Mouse (Mus musculus) ES-E14 (cell line): Measurements from ENCODE around the gene Grid2ip. TPM values are rescaled to one million over a fixed set of nuclear protein-coding genes. Genes with fewer than 3 reads are reported as not detected.
"Not testable (repeated sequence)": the region's sequence is repeated elsewhere in the genome, so short reads cannot be mapped to it uniquely, and the experiment has no call there.

Source experiments
- DNase-seq: peaks from one replicate; pipeline ENCODE4 v3.0.0-alpha.2; 2013; ENCODE audit warnings: low read depth, low spot score
- H3K27ac ChIP-seq: 2 replicates; pipeline ENCODE4 v1.5.1; 2012; ENCODE audit warnings: low read depth, mild to moderate bottlenecking, low read length, moderate library complexity, mixed read lengths; ENCODE audit not compliant: poor library complexity, insufficient read depth, severe bottlenecking
- H3K36me3 ChIP-seq: 2 replicates; pipeline ENCODE4 v1.6.1; 2012; ENCODE audit warnings: mild to moderate bottlenecking, low read length, moderate library complexity, mixed read lengths; ENCODE audit not compliant: control insufficient read depth, poor library complexity, insufficient read depth, severe bottlenecking
- H3K4me1 ChIP-seq, 2 experiments: fragments of 150-350 bp in 1 of 2; sonication (generic) in 1 of 2; 2 replicates each; pipeline ENCODE4 v1.6.1; 2012; ENCODE audit warnings: low read length in 2 of 2, mild to moderate bottlenecking in 1 of 2, mixed read lengths in 1 of 2; ENCODE audit not compliant: control insufficient read depth in 2 of 2, insufficient read depth in 2 of 2, poor library complexity in 1 of 2
- H3K4me3 ChIP-seq, 2 experiments: fragments of 150-350 bp in 1 of 2; sonication (generic) in 1 of 2; 2 replicates each; pipeline ENCODE4 v1.5.1; 2012; ENCODE audit warnings: low read length in 2 of 2, low read depth in 1 of 2, mild to moderate bottlenecking in 1 of 2, mixed read lengths in 1 of 2; ENCODE audit not compliant: insufficient read depth in 1 of 2, poor library complexity in 1 of 2, severe bottlenecking in 1 of 2
- H3K9ac ChIP-seq: 2 replicates; pipeline ENCODE4 v1.6.1; 2012; ENCODE audit warnings: low read depth, mild to moderate bottlenecking, low read length, mixed read lengths; ENCODE audit not compliant: poor library complexity, insufficient read depth, severe bottlenecking
- H3K9me3 ChIP-seq: fragments of 150-350 bp; sonication (generic); 2 replicates; pipeline ENCODE4 v1.6.1; 2012; ENCODE audit warnings: low read depth, mild to moderate bottlenecking, low read length; ENCODE audit not compliant: control insufficient read depth, insufficient read depth
- CHD2 ChIP-seq: IDR thresholded peaks from 2 replicates; pipeline ENCODE4 v1.6.1; 2014; ENCODE audit warnings: mild to moderate bottlenecking, low read depth, low read length, inconsistent platforms
- HCFC1 ChIP-seq: IDR thresholded peaks from 2 replicates; pipeline ENCODE4 v1.6.1; 2012; ENCODE audit warnings: low read length, inconsistent platforms, borderline replicate concordance; ENCODE audit not compliant: insufficient read depth
- MAFK ChIP-seq: IDR thresholded peaks from 2 replicates; pipeline ENCODE4 v1.6.1; 2014; ENCODE audit warnings: mild to moderate bottlenecking, low read depth, low read length, inconsistent platforms; ENCODE audit not compliant: insufficient read depth
- ZC3H11A ChIP-seq: IDR thresholded peaks from 2 replicates; pipeline ENCODE4 v1.6.1; 2012; ENCODE audit warnings: low read depth, mild to moderate bottlenecking, inconsistent platforms, low read length, borderline replicate concordance
- ZNF384 ChIP-seq: IDR thresholded peaks from 2 replicates; pipeline ENCODE4 v1.6.1; 2012; ENCODE audit warnings: low read depth, low read length, inconsistent platforms
- in situ Hi-C, 2 experiments: fragments of 600-800 bp; cut with MboI; formaldehyde crosslinking; loops; one replicate each; pipeline ENCODE4 v1.15.1; 2025; ENCODE audit warnings: low sequenced_read_pairs in 2 of 2, inconsistent platforms in 1 of 2; ENCODE audit not compliant: unreplicated experiment in 2 of 2
- total RNA-seq: library from RNA; depleted of rRNA; stranded (reverse); fragments of 300-350 nt; gene quantifications from 2 replicates; pipeline ENCODE4 v1.2.3, GENCODE M21; 2012

The Grid2ip gene
- total RNA-seq, 1 experiment: 0.58 TPM

DNA sequence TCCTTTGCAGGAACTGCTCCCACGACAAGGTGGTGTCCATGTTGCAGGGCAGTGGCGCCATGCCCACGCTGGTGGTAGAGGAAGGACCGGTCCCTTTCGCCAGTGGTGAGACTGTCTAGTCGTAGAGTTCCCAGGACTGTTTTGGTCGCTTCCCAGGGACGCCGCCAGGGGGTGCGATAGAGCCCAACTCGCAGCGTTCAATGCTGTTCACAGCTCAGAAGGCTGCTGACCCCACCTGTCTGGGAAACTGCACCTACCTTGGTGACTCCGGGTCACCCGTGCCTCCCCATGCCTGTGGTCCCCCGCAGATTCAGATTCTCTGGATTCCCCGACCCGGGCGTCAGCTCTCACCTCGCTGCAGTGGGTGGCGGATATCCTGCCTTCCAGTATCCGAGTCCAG, 18.1 kb downstream of the Grid2ip start:
- H3K9ac ChIP-seq: no peak overlapping the region
- in situ Hi-C loops: no loop called here

DNA sequence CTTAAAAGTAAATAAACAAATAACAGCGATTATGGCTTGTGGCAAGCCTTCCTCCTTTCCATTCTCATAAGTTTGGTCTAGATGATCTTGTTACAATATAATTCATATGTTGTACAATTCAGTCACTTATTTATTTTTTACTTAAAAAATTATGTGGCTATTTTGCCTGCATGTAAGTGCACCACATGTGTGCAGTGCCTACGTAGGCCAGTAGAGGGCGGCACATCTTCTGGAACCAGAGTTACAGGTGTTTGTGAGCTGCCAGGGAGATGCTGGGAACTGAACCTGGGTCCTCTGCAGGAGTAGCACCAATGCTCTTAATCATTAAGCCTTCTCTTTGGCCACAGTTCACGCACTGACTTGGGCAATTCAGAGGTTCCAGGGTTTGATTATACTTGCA, 19.0 kb downstream of the Grid2ip start:
- TF ChIP-seq HCFC1: no peak
- in situ Hi-C loops: no loop called here
- no peak overlapping the region for H3K9ac ChIP-seq

More for the DNA sequence above, 18.1 kb downstream of the Grid2ip start:
- H3K4me1 ChIP-seq: no peaks in the 10 kb centered on the region; a peak in 1 of 4 replicates
- no peaks in the 10 kb centered on the region for H3K9me3 ChIP-seq
- H3K4me3 ChIP-seq: peak overlapping the region; percentile 16 to 42; a peak in 2 of 4 replicates
- no peaks in the 10 kb centered on the region for H3K36me3 ChIP-seq
- TF ChIP-seq ZC3H11A: no peak
- TF ChIP-seq ZNF384: no peak
- TF ChIP-seq CHD2: no peak
- no peak; the same call in 1 of the 2 replicates for TF ChIP-seq HCFC1
- no peak for TF ChIP-seq MAFK
- DNase-seq: peak; percentile 53
- no peak overlapping the region for H3K27ac ChIP-seq

DNA sequence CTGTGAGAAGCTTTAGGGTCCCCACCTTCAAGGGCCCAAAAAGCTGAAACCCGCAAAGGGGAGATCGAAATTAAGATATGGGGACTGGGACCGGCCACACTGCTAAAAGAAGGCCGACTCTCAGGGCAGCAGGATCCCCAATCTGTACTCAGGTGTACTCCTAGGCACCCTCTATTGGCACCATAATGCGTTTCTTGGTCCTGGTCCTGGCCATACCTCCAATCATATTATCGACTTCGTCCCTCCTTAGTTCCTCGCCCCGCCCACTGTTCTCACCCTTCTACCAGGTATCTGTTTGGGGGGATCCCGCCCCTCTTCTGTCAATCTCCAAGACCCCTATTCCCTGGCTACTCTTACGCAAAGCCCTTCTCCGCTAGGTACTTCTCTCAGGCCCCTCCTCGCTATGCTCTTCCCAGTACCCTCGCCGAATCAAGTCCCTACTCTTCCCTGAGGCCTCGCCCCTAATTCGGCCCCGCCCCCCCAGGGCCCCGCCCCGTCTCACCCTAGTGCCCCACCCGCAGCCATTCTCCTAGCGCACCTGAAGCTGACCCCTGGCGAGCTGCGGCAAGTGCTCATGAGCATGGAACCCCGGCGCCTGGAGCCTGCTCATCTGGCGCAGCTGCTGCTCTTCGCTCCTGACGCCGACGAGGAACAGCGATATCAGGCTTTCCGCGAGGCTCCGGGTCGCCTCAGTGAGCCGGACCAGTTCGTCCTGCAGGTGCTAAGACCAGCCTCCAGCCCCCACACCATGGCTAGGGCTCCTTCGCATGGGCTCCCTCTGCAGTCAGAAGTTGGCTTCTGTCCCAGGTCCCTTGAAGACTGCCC, 29.9 kb downstream of the Grid2ip start:
- in situ Hi-C loops: no loop called here
- H3K36me3 ChIP-seq: no peaks in the 10 kb centered on the region
- no peak for TF ChIP-seq HCFC1
- TF ChIP-seq ZNF384: no peak
- TF ChIP-seq CHD2: no peak
- TF ChIP-seq ZC3H11A: no peak
- TF ChIP-seq MAFK: no peak
- H3K27ac ChIP-seq: no peak overlapping the region
- H3K4me1 ChIP-seq: peaks cover 0 to 5% of the 10 kb centered on the region in 2 experiments; a peak in 1 of 4 replicates
- H3K4me3 ChIP-seq: peak overlapping the region; percentile 60 to 75
- DNase-seq: peak; percentile 76
- no peak overlapping the region for H3K9ac ChIP-seq
- H3K9me3 ChIP-seq: no peaks in the 10 kb centered on the region

More for the DNA sequence above, 19.0 kb downstream of the Grid2ip start:
- Histone ChIP-seq H3K36me3 (no peaks in the 10 kb centered on the region), H3K9me3 (no peaks in the 10 kb centered on the region), H3K27ac (no peak overlapping the region), H3K4me3 (no peak overlapping the region), H3K4me1 (peaks cover 0 to under 1% of the 10 kb centered on the region in 2 experiments; a peak in 1 of 4 replicates)
- DNase-seq: no peak

DNA sequence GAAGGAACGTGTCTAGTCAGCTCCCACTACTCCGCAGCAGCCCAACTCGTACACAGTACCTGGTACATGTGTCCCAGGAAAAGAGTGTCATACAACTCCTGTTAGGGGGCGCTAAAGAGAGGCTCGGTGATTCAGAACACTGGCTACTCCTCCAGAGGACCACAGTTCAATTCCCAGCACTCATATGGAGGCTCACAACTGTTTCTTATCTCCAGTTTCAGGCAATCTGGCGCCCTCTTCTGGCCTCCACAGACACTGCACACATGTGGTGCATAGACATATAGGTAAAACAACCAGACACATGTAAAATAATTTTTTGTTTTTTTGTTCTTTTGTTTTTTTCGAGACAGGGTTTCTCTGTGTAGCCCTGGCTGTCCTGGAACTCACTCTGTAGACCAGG, 37.0 kb downstream of the Grid2ip start:
- no peaks in the 10 kb centered on the region for H3K9me3 ChIP-seq
- in situ Hi-C loops: no loop called here
- TF ChIP-seq CHD2 (no peak), ZC3H11A (no peak), MAFK (no peak), ZNF384 (no peak), HCFC1 (no peak)
- no peak overlapping the region for H3K27ac ChIP-seq
- no peak overlapping the region for H3K4me3 ChIP-seq
- no peak for DNase-seq
- no peaks in the 10 kb centered on the region for H3K36me3 ChIP-seq
- no peaks in the 10 kb centered on the region for H3K4me1 ChIP-seq
- no peak overlapping the region for H3K9ac ChIP-seq

DNA sequence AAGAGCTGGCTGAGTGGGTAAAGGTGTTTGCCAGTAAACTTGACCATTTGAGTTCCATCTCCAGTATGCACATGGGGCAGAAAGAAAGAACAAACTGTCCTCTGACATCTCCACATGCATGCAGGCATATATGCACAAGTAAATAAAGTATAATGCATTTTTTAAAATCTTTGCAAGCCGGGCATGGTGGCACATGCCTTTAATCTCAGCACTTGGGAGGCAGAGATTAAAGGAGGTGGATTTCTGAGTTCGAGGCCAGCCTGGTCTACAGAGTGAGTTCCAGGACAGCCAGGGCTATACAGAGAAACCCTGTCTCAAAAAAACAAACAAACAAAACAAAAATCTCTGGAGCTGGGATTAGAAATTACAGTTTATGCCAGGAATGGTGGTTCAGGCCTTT, 37.8 kb downstream of the Grid2ip start:
- in situ Hi-C loops, H3K36me3 ChIP-seq, H3K9me3 ChIP-seq: not testable (repeated sequence)

More for the DNA sequence above, 37.8 kb downstream of the Grid2ip start:
- not testable (repeated sequence) for H3K27ac ChIP-seq, H3K4me3 ChIP-seq, H3K9ac ChIP-seq, DNase-seq, H3K4me1 ChIP-seq
